ENCODE assay signal across 27 mouse cellular contexts in the genomic region with DNA sequence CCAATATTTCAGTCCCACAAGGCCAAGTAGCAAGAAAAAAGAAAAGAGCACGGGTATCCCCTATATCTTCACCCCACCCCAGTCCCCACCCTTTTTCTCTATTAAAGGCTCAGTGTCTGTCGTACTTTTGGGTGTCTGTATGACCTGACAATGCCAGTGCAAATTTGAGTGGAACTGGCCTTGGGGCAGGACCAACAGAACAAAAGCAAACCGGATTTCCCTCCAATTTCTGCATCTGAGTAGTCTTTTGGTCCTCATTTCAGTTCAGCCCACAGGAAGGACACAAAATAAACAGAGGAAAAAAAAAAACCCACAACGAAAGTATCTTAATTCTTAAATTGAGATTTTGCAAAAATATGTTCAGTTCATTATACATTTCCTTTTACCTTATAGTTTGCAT. TPM values are rescaled to one million over a fixed set of nuclear protein-coding genes. Genes with fewer than 3 reads are reported as not detected.
"Had no signal": no experiment of that assay in that cellular context is flagged by ENCODE, and none has a peak within 500 bp of the region (broad histone marks: within the 10 kb centered on the region; RNA-seq: fewer than 3 reads in every experiment).

No protein-coding gene starts in this region.

- DNase-seq: left cerebral cortex, postnatal 4 days; liver; liver, embryonic 13.5 days; liver, postnatal 0 days; lung, adult 18-20 months; lung, adult 2 months; lung, embryonic 14.5 days; lung, postnatal 10 days; lung, postnatal 14 days; lung, postnatal 36 days; lung, postnatal 4 days; midbrain, embryonic 14.5 days had no signal

- ATAC-seq: liver, embryonic 12.5 days; liver, postnatal 0 days; lung, postnatal 0 days; midbrain, embryonic 13.5 days; midbrain, embryonic 15.5 days; midbrain, embryonic 16.5 days had no signal

RNA-seq across cellular contexts. Expression of a gene that starts 5.9 kb away (rescaled TPM):
- polyA plus RNA-seq: limb, embryonic 10.5 days; limb, embryonic 11.5 days; limb, embryonic 13.5 days; limb, embryonic 15.5 days; liver, adult 2 months; liver, embryonic 11.5 days; liver, embryonic 12.5 days; liver, embryonic 13.5 days; liver, embryonic 15.5 days; macrophage; midbrain, embryonic 11.5 days; myocyte had no signal
